Mouse (Mus musculus) gastrocnemius, adult 2 months (tissue): ENCODE results near the gene Wnk4. TPM values are rescaled to one million over a fixed set of nuclear protein-coding genes. Genes with fewer than 3 reads are reported as not detected.
"Not testable (repeated sequence)": the region's sequence is repeated elsewhere in the genome, so short reads cannot be mapped to it uniquely, and the experiment has no call there.

Experiments
- DNase-seq: peaks from one replicate; pipeline ENCODE4 v3.0.0; 2022
- H3K27ac ChIP-seq: fragments of 200-600 bp; 2 replicates; pipeline ENCODE4 v1.8.1; 2022; ENCODE audit warnings: mild to moderate bottlenecking
- H3K4me3 ChIP-seq: fragments of 200-600 bp; 2 replicates; pipeline ENCODE4 v1.8.1; 2022; ENCODE audit warnings: mild to moderate bottlenecking, moderate library complexity
- CTCF ChIP-seq: fragments of 200-600 bp; IDR thresholded peaks from 2 replicates; pipeline ENCODE4 v1.8.1; 2022; ENCODE audit warnings: antibody characterized with exemption, mild to moderate bottlenecking, moderate library complexity
- intact Hi-C: fragments of 180-260 bp; cut with DNase I; formaldehyde crosslinking; loops from one replicate; pipeline ENCODE4 v1.15.1; 2025
- total RNA-seq, 2 experiments: library from RNA; stranded (reverse); gene quantifications; 2 replicates each; pipeline ENCODE4 v1.2.3; 2021

Wnk4 gene
- total RNA-seq, 2 experiments from 2014 or later = 0.08 to 0.22 TPM

DNA sequence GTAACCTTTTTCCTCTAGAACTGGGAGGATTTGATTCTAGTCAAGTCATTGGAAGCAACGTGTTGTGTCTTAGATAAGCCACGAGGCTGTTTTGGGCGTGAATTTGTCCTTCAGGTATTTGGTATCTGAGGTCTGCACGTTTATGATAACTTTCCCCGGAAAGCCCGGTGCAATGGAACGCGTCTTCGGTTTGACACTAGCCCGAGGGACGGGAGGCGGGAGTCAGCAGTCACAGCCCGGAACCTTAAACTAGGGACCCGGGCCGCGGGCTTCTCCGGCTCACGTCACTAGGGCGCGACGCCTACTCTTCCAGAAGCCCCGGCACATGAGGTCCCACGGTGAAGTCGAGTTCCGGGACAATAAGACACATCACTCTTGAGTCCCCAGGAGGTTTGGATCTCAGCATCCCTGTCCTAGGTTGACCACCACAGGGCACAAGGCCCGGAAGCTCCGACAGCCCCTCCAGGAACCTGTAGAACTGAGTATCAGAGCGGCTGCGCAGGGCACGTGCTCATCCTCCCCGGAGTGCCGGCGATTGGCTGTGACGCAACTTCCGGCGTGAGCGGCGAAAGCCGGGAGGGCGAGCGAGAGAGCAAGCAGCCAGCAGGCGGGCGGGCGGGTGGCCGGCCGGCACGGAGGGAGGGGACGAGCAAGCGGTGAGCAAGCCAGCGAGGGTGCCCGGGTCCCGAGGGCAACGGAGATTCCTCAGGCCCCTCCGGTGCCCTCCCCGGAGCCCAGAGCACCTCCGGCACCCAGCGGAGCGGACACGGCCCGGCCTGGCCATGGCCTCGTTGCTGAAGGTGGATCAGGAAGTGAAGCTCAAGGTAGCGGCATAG is 55.5 kb downstream of the Wnk4 start, which contains the start of gene Psme3:
Psme3 (plus strand) TSS at position 549 of the 836 bp plus-strand sequence.
- Histone ChIP-seq H3K27ac (peak within 1 kb of the TSS; percentile 95), H3K4me3 (peak within 1 kb of the TSS; percentile 91)
- DNase-seq = peak; percentile 95
- intact Hi-C loops = loop anchor here (10.0 kb wide), 1 partner anchor 239 kb away; the partner anchor contains the start of genes Brca1 and Nbr1
- peak; percentile 17; the same call in 1 of the 2 replicates for TF ChIP-seq CTCF

DNA sequence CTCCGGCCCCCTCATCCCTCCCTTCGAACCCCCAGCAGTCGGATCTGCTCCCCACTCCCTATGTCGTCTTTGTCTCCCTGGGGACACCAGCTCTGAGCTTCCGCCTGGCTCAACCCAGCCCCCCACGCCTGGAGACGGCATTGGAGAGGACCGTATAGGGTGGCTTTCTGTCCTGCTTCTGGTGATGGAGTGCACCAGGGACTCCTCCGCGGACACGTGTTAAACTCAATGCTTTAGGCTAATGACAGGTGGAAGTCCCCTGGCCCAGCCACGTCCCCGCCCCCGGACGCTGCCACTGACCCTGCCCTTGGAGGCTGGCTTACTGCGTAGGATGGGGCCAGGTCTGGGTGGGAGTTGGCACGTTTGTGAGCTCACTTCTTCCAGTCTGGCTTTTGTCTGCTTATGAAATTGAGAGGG is 56.1 kb downstream of the Wnk4 start:
- peak overlapping the region; percentile 95 for H3K27ac ChIP-seq
- no peak for TF ChIP-seq CTCF
- H3K4me3 ChIP-seq = peak overlapping the region; percentile 91
- intact Hi-C loops = loop anchor here (10.0 kb wide), 1 partner anchor 238 kb away; the partner anchor contains the start of genes Brca1 and Nbr1
- DNase-seq = no peak

DNA sequence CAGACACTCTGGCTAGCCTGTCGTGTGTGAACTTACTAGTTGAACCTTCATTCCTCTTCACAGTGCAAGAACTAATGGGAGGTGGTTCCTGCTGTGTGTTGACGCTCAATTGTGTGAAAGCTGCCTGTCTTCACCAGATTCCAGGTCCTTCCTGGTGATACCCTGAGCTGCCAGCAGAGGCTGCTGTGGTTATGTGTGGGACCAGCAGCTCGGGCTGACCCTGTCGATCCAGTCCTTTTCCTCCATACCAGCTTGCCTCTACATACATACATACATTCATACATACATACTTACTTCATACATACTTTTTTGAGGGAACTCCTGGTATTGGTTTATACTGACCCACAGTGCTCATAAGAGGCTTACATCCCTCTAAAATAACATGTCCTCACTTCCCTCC is 63.2 kb downstream of the Wnk4 start:
- Histone ChIP-seq H3K27ac (no peak overlapping the region), H3K4me3 (no peak overlapping the region)
- TF ChIP-seq CTCF = peak; percentile 93
- peak; percentile 73 for DNase-seq
- intact Hi-C loops = loop anchor here (1.0 kb wide), 1 partner anchor 72 kb away; no protein-coding TSS in a partner anchor

DNA sequence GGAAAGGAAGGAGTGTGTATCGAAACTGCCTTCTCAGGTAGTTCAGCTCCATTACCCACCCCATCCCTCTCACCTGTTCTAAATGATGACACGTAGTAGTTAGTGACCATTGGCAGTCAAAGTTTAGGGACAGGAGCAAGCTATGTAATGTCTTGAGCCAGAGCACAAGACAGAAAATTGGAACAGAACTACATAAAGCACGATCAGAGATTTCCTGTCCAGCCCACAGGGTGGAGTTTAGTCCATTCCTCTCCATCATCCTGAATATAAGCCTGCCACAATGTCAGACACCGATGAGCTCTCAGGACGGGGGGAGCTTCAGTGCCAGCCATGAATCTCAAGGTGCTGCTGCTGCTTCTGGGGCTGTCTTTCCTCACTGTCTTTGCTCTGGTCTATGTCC is 64.4 kb downstream of the Wnk4 start, which contains the start of gene Aoc2:
Aoc2 (plus strand) TSS at position 301 of the 400 bp plus-strand sequence.
- peak within 1 kb of the TSS; percentile 30 for H3K4me3 ChIP-seq
- intact Hi-C loops = no loop called here
- no peak for DNase-seq
- no peak for TF ChIP-seq CTCF
- no peak within 1 kb of the TSS for H3K27ac ChIP-seq

DNA sequence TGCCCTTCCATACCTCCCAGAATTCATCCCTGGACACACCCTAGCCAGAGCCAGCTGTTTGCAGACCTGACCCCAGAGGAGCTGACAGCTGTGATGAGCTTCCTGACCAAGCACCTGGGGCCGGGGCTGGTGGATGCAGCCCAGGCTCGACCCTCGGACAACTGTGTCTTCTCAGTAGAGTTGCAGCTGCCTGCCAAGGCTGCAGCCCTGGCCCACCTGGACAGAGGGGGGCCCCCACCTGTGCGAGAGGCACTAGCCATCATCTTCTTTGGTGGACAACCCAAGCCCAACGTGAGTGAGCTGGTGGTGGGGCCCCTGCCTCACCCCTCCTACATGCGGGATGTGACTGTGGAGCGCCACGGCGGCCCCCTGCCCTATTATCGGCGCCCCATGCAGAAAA is 64.8 kb downstream of the Wnk4 start:
- H3K4me3 ChIP-seq = peak overlapping the region; percentile 30
- intact Hi-C loops, H3K27ac ChIP-seq, DNase-seq: not testable (repeated sequence)

DNA sequence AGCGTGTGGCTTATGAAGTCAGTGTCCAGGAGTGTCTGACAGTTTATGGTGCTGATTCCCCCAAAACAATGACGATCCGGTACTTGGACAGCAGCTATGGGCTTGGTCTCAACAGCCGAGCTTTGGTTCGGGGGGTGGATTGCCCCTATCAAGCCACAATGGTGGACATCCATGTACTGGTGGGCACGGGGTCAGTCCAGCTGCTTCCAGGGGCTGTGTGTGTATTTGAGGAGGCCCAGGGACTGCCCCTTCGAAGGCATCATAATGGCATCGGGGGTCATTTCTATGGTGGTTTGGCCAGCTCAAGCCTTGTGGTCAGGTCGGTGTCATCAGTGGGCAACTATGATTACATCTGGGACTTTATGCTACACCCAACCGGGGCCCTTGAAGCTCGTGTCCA is 65.8 kb downstream of the Wnk4 start:
- no peak overlapping the region for H3K4me3 ChIP-seq
- no peak for TF ChIP-seq CTCF
- intact Hi-C loops = no loop called here
- H3K27ac ChIP-seq = no peak overlapping the region
- DNase-seq = no peak

Other genes starting within 250 kb of the Wnk4 start
- gene Naglu, start 190.6 kb upstream of the Wnk4 start, total RNA-seq = 1 to 10 TPM; 3.3 to 4.1 TPM
- gene Hsd17b1, start 182.2 kb upstream of the Wnk4 start, total RNA-seq = under 1 TPM in 1 of 2 experiments, not detected in 1; 0.18 TPM
- gene Coasy, start 178.0 kb upstream of the Wnk4 start, total RNA-seq = 1 to 10 TPM; 7.1 to 9.8 TPM
- 10 to 100 TPM; 12.5 to 14.4 TPM for gene Mlx, start 173.3 kb upstream of the Wnk4 start, total RNA-seq
- gene Psmc3ip, start 165.1 kb upstream of the Wnk4 start, total RNA-seq = 1 to 10 TPM; 1.5 to 2.2 TPM
- 10 to 100 TPM; 30.3 to 31.1 TPM for gene Retreg3, start 140.7 kb upstream of the Wnk4 start, total RNA-seq
- gene Tubg1, start 140.6 kb upstream of the Wnk4 start, total RNA-seq = 10 to 100 TPM; 22.0 to 30.2 TPM
- gene Tubg2, start 104.7 kb upstream of the Wnk4 start, total RNA-seq = 1 to 10 TPM; 2.4 to 3.6 TPM
- 1 to 10 TPM; 1.2 to 1.6 TPM for gene Cntnap1, start 90.0 kb upstream of the Wnk4 start, total RNA-seq
- gene Plekhh3, start 89.2 kb upstream of the Wnk4 start, total RNA-seq = 10 to 100 TPM; 20.7 to 35.3 TPM
- not detected for gene Ccr10, start 85.1 kb upstream of the Wnk4 start, total RNA-seq
- gene Ezh1, start 34.1 kb upstream of the Wnk4 start, total RNA-seq = 10 to 100 TPM; 25.9 to 26.3 TPM
- gene Ramp2, start 14.5 kb upstream of the Wnk4 start, total RNA-seq = 10 to 100 TPM; 34.8 to 37.0 TPM
- gene Vps25, start 6.9 kb upstream of the Wnk4 start, total RNA-seq = 10 to 100 TPM; 40.2 to 53.4 TPM
- gene Cntd1, start 18.4 kb downstream of the Wnk4 start, total RNA-seq = under 1 TPM; 0.20 to 0.36 TPM
- 10 to 100 TPM; 63.0 to 87.7 TPM for gene Coa3, start 18.5 kb downstream of the Wnk4 start, total RNA-seq
- 10 to 100 TPM; 79.6 to 85.8 TPM for gene Becn1, start 41.7 kb downstream of the Wnk4 start, total RNA-seq
- gene Psme3, start 55.6 kb downstream of the Wnk4 start, total RNA-seq = 10 to 100 TPM; 70.0 to 71.6 TPM
- 1 to 10 TPM in 1 of 2 experiments, under 1 TPM in 1; 0.64 to 1.4 TPM for gene Aoc2, start 64.5 kb downstream of the Wnk4 start, total RNA-seq
- gene Aoc3, start 70.0 kb downstream of the Wnk4 start, total RNA-seq = 1 to 10 TPM; 4.0 to 6.1 TPM
- gene G6pc, start 107.0 kb downstream of the Wnk4 start, total RNA-seq = not detected
- gene Aarsd1, start 157.0 kb downstream of the Wnk4 start, total RNA-seq = 10 to 100 TPM; 17.1 to 24.9 TPM
- 1 to 10 TPM; 7.9 to 8.4 TPM for gene Gm27029, start 164.2 kb downstream of the Wnk4 start, total RNA-seq
- gene Rundc1, start 164.5 kb downstream of the Wnk4 start, total RNA-seq = 1 to 10 TPM; 7.3 to 8.8 TPM
- gene Ptges3l, start 164.8 kb downstream of the Wnk4 start, total RNA-seq = 10 to 100 TPM; 82.0 to 90.7 TPM
- 10 to 100 TPM; 31.9 to 49.4 TPM for gene Rpl27, start 181.7 kb downstream of the Wnk4 start, total RNA-seq
- 10 to 100 TPM in 1 of 2 experiments, 1 to 10 TPM in 1; 8.6 to 14.3 TPM for gene Ifi35, start 187.8 kb downstream of the Wnk4 start, total RNA-seq
- 1 to 10 TPM; 3.3 to 3.5 TPM for gene Rnd2, start 204.4 kb downstream of the Wnk4 start, total RNA-seq
- gene Vat1, start 205.7 kb downstream of the Wnk4 start, total RNA-seq = 10 to 100 TPM; 10.0 to 14.5 TPM